Mouse (Mus musculus) liver, postnatal 0 days (tissue): Measurements from ENCODE around the gene Dnlz. TPM values are rescaled to one million over a fixed set of nuclear protein-coding genes. Genes with fewer than 3 reads are reported as not detected.

Experiments used
- ATAC-seq: fragments of 200-750 bp; cut with Nextera tagmentation; 2 replicates; pipeline ENCODE4 v1.8.0; 2017; ENCODE audit warnings: mild to moderate bottlenecking, moderate library complexity
- DNase-seq: peaks from one replicate; pipeline ENCODE4 v3.0.0-alpha.2; 2016
- H3K27ac ChIP-seq: fragments of 300-500 bp; sonication (generic); 2 replicates; pipeline ENCODE4 v1.5.1; 2014; ENCODE audit warnings: antibody characterized with exemption, moderate library complexity, mild to moderate bottlenecking, low read depth
- H3K27me3 ChIP-seq: fragments of 300-500 bp; sonication (generic); 2 replicates; pipeline ENCODE4 v1.6.1; 2014; ENCODE audit warnings: low read length, control low read depth, mixed read lengths; ENCODE audit not compliant: insufficient read depth
- H3K36me3 ChIP-seq: fragments of 300-500 bp; sonication (generic); replicated peaks from 2 replicates; pipeline ENCODE4 v1.6.1; 2014; ENCODE audit warnings: mild to moderate bottlenecking, control low read depth, low read length, moderate library complexity, mixed read lengths; ENCODE audit not compliant: insufficient read depth
- H3K4me1 ChIP-seq: fragments of 300-500 bp; sonication (generic); 2 replicates; pipeline ENCODE4 v1.6.1; 2014; ENCODE audit warnings: antibody characterized with exemption, mild to moderate bottlenecking, control low read depth; ENCODE audit not compliant: insufficient read depth
- H3K4me2 ChIP-seq: fragments of 300-500 bp; sonication (generic); 2 replicates; pipeline ENCODE4 v1.6.1; 2014; ENCODE audit warnings: low read depth, mild to moderate bottlenecking, low read length, moderate library complexity, mixed read lengths
- H3K4me3 ChIP-seq: fragments of 300-500 bp; sonication (generic); 2 replicates; pipeline ENCODE4 v1.5.1; 2014; ENCODE audit warnings: low read depth, low read length
- H3K9ac ChIP-seq: fragments of 300-500 bp; sonication (generic); replicated peaks from 2 replicates; pipeline ENCODE4 v1.6.1; 2014; ENCODE audit warnings: mild to moderate bottlenecking, moderate library complexity
- H3K9me3 ChIP-seq: fragments of 300-500 bp; sonication (generic); 2 replicates; pipeline ENCODE4 v1.6.1; 2016; ENCODE audit warnings: mild to moderate bottlenecking, control low read depth, low read length, mixed read lengths
- CTCF ChIP-seq: sonication (generic); IDR thresholded peaks from 2 replicates; pipeline ENCODE4 v1.5.1; 2016; ENCODE audit warnings: antibody characterized with exemption, low read depth
- EP300 ChIP-seq: IDR thresholded peaks from 2 replicates; pipeline ENCODE4 v1.6.1; 2016; ENCODE audit warnings: antibody characterized with exemption, low read depth, mild to moderate bottlenecking
- WGBS: fragments of 180-500 bp; shearing (Covaris S2); extraction: QIAGEN DNeasy Blood & Tissue Kit; methylation state at CpG from one replicate; pipeline ENCODE4 v1.1.7; 2014; ENCODE audit not compliant: insufficient replicate concordance; 5-methylcytosine and 5-hydroxymethylcytosine counted together
- polyA plus RNA-seq: library from polyadenylated mRNA; unstranded; fragments of >200 nt; fragmentation: Nextera tagmentation; extraction: Ambion mirVana; gene quantifications from 2 replicates; pipeline ENCODE4 v1.2.1, GENCODE M21; 2015

The Dnlz gene
- polyA plus RNA-seq, 1 experiment from 2014 or later: 7.5 TPM

DNA sequence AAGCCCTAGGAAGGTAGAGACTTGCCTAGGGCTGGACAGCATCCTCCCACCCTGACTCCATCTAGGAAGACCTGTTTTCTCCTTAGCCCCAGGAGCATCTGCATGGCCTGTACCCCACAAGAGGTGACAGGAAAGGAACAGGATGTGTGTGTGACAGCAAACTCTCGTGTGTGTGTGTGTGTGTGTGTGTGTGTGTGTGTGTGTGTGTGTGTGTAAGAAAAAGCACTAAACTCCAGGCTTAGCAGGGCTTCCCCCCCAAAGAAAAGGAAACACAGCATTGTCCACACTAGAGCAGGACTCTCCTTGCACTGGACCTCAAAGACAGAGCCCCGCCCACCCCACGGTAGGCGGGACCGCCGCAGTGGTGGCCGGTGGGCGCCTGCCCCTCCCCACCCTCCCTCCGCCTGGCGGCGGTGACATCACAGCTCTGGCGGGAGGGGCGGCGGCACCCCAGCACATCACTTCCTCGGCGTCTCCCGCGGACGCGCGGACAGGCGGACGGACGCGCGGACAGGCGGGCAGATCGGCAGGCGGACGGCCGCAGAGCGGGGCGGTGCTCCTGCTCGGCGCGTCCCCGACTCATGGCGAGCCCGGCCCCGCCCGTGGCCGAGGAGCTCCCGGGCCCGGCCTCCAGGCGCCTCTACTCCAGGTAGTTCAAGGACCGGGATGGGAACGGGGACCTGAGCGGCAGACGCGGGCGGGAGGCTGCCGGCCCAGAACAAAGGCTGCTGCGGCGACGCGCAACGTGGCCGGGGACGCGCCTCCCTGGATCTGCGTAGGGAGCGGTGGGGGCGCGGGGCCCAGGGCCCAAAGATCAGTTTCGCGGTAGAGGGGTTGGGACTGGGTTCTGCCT, 36.6 kb downstream of the Dnlz start, which contains the start of gene Gpsm1:
Gpsm1 (plus strand) TSS at position 444 of the 853 bp plus-strand sequence.
- WGBS: under 1% methylated on average over 55 of the region's 66 CpGs
- no peak for TF ChIP-seq CTCF
- TF ChIP-seq EP300: no peak
- peak within 1 kb of the TSS; percentile 60 for H3K27ac ChIP-seq

GRCm38 (mm10) chr2:26314281-26315071, 37.4 kb downstream of the Dnlz start:
- Histone ChIP-seq H3K27me3 (no peaks in the 10 kb centered on the region), H3K4me2 (peak overlapping the region; percentile 96), H3K9ac (no peak overlapping the region), H3K27ac (peak overlapping the region; percentile 60; the same call in 1 of the 2 replicates), H3K4me3 (no peak overlapping the region), H3K4me1 (no peaks in the 10 kb centered on the region; the same call in 1 of the 2 replicates), H3K9me3 (no peaks in the 10 kb centered on the region), H3K36me3 (no peaks in the 10 kb centered on the region)
- DNase-seq: no peak
- no peak for TF ChIP-seq CTCF
- TF ChIP-seq EP300: no peak
- ATAC-seq: no peak
- WGBS: 59% methylated on average over 13 of the region's 13 CpGs

More for the DNA sequence above, 36.6 kb downstream of the Dnlz start, which contains the start of gene Gpsm1:
- Histone ChIP-seq H3K36me3 (no peaks in the 10 kb centered on the region), H3K27me3 (no peaks in the 10 kb centered on the region), H3K4me3 (peak within 1 kb of the TSS; percentile 69), H3K4me1 (no peaks in the 10 kb centered on the region; the same call in 1 of the 2 replicates), H3K9me3 (no peaks in the 10 kb centered on the region), H3K9ac (peak within 1 kb of the TSS; percentile 72), H3K4me2 (peak within 1 kb of the TSS; percentile 96)
- ATAC-seq (peak; percentile 66), DNase-seq (peak; percentile 76)

GRCm38 (mm10) chr2:26313394-26313793, 38.5 kb downstream of the Dnlz start:
- H3K4me3 ChIP-seq: no peak overlapping the region
- ATAC-seq (no peak), DNase-seq (no peak)
- H3K9me3 ChIP-seq: no peaks in the 10 kb centered on the region
- TF ChIP-seq EP300 (no peak), CTCF (no peak)
- H3K36me3 ChIP-seq: no peaks in the 10 kb centered on the region
- H3K9ac ChIP-seq: no peak overlapping the region
- WGBS: 71% methylated on average over 1 of the region's 1 CpGs
- H3K27me3 ChIP-seq: no peaks in the 10 kb centered on the region
- H3K4me2 ChIP-seq: no peak overlapping the region
- H3K4me1 ChIP-seq: no peaks in the 10 kb centered on the region; the same call in 1 of the 2 replicates
- H3K27ac ChIP-seq: no peak overlapping the region

DNA sequence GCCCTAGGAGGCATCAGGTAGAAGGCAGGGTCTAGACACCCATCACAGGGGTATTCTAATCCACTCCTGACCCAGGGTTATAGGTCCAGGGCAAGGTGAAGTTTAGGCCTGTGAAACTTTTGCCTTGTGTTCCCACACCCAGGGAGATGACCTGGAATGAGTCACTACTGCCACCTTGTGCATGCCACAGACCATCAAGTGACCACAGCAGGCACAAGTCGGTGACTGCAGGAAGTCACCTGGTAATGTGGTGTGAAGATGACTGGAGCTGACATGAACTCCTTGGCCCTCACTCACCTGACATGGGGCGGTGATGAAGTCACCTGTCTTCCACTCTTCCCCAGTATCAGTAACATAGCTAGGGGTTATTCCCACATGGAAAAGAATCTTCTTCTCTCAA, 39.1 kb downstream of the Dnlz start:
- H3K4me3 ChIP-seq: no peak overlapping the region
- H3K4me1 ChIP-seq: no peaks in the 10 kb centered on the region; the same call in 1 of the 2 replicates
- H3K27ac ChIP-seq: no peak overlapping the region
- H3K27me3 ChIP-seq: no peaks in the 10 kb centered on the region
- no peaks in the 10 kb centered on the region for H3K36me3 ChIP-seq
- H3K9ac ChIP-seq: no peak overlapping the region
- DNase-seq (no peak), ATAC-seq (no peak)
- H3K4me2 ChIP-seq: no peak overlapping the region
- no peaks in the 10 kb centered on the region for H3K9me3 ChIP-seq
- TF ChIP-seq EP300 (no peak), CTCF (peak; percentile 48)
- 49% methylated on average over 2 of the region's 2 CpGs for WGBS

DNA sequence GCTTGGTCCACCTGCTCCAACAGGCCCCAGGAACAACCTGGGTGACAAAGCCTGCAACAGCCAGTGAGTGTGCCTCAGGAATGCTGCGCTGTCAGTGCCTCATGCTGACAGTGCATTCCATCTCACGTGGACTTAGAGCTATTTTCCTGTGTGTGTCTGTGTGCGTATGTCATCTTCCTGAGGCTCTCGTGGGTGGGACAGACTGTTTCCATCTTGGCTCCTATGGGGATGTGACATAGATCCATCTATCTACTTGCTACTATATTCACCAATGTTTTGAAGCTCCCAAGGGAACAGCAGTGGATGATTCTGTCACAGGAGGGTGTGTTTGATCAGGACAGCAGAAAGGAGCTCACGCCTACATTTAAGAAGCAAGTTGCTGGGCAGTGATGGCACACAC, 40.0 kb downstream of the Dnlz start:
- Histone ChIP-seq H3K36me3 (no peaks in the 10 kb centered on the region), H3K27me3 (no peaks in the 10 kb centered on the region), H3K4me2 (no peak overlapping the region), H3K4me1 (no peaks in the 10 kb centered on the region; the same call in 1 of the 2 replicates), H3K27ac (no peak overlapping the region), H3K9me3 (no peaks in the 10 kb centered on the region), H3K9ac (no peak overlapping the region), H3K4me3 (no peak overlapping the region)
- DNase-seq (no peak), ATAC-seq (no peak)
- 53% methylated on average over 5 of the region's 5 CpGs for WGBS
- no peak for TF ChIP-seq CTCF
- no peak for TF ChIP-seq EP300

DNA sequence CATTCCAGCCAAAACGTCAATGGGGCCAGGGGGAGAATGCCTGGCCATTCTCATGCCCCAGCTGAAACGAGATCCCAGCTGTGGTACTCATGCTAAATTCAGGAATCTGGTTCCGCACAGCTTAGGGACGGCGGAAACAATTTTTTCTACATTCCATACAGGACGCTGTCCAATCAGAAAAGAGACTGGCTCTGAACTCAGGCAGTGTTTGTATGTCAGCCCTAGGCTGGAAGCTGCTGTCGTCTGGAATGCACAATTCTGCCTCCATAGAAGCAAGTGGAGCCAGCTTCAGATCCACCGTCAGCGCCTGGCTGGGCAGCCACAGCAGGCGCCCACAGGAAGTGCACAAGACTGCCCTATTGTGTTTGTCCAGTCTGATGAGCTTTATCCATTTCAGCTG, 42.2 kb downstream of the Dnlz start:
- Histone ChIP-seq H3K4me3 (no peak overlapping the region), H3K9me3 (no peaks in the 10 kb centered on the region), H3K4me1 (no peaks in the 10 kb centered on the region), H3K4me2 (no peak overlapping the region), H3K36me3 (no peaks in the 10 kb centered on the region), H3K27me3 (no peaks in the 10 kb centered on the region), H3K27ac (no peak overlapping the region), H3K9ac (no peak overlapping the region)
- TF ChIP-seq EP300 (no peak), CTCF (no peak)
- 0 out of 2 replicates have a peak, but pooled peaks have one; percentile 7 for ATAC-seq
- no peak for DNase-seq
- WGBS: 54% methylated on average over 10 of the region's 10 CpGs
